Mouse (Mus musculus): ENCODE measurements at regions not wholly inside any gene's neighbourhood (a gene's known extent, or its start where the extent isn't known, plus 50 kb on each side); places are given as distances from the start of the nearest gene placed in this dataset.
A peak's percentile ranks its signal among the peaks of the same experiment; 100 is the strongest.

DNA sequence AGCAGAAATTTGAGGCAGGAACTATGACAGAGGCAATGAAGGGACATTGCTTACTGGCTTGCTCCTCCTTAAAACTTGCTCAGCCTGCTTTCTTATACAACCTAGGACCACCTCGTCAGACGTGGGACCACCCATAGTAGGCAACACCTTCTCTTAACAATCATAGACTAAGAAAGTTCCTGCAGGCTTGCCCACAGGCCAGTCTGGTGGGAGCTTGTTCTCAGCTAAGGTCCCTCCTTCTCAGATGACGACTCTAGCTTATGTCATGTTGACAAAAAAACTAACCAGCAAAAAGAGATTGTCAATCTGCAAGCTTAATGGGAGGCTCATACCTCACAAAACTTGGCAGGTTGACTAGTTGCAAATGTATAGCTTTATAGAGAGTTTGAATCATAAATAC, 56.5 kb upstream of the Lsm6 start:
- DNase-seq (ENCODE audit: low read depth, low spot score) = no peak

DNA sequence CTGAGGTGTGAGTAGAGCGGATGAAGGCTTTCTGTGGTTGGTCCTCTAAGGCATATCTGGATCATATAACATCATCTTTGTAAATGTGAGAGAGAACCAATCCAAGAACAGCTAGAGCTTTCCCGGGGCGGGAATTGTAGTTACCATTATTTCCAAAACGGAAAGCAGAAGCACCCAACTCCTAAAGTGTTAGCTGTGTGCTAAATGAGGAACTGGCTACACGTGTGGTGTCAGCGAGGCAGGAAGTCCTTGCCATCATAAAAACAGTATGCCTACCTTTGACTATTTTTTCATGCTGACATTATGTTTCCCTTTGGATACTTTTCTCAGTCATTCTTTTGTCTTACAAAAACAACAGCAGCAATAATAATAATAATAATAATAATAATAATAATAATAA, 68.8 kb upstream of the Lsm6 start:
- no peak for DNase-seq (ENCODE audit: low read depth, low spot score)

DNA sequence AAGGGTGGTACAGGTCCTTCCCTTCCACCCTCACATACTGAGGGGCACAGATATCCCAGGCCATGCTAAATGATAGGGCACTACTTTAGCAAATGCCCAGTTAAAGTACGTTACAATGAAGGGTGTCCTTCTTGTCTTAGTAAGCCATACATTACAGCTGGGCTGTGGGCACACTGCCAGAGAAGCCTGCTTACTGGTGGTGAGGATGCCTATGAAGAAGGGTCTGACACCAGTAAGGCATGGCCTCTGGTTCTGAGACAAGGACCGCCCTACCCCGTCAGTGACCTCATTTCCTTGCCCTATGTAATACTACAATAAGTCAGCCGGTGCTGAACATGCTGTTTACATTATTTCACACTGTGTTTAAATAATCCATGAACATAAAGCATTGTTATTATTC, 69.6 kb upstream of the Lsm6 start:
- DNase-seq (ENCODE audit: low read depth, low spot score) = no peak

DNA sequence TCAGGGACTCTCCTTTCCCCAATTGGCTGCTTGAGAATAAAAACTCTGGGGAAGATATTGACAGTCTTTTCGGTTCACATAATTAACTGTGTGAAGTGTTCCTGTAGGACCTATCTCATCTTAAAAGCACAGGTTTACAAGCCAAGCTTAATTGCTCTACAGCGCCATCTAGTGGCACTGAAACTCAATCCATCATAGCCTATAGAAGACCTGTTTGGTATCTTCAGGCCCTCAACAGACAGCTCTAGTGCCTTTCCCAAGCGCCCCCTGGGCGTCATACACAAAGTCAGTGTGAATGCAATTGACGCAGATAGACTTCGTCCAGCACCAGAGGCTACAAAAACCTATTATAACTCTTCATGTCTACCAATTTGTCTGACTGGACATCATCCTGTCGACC, 78.9 kb upstream of the Lsm6 start:
- peak; percentile 97 for DNase-seq (ENCODE audit: low read depth, low spot score)

DNA sequence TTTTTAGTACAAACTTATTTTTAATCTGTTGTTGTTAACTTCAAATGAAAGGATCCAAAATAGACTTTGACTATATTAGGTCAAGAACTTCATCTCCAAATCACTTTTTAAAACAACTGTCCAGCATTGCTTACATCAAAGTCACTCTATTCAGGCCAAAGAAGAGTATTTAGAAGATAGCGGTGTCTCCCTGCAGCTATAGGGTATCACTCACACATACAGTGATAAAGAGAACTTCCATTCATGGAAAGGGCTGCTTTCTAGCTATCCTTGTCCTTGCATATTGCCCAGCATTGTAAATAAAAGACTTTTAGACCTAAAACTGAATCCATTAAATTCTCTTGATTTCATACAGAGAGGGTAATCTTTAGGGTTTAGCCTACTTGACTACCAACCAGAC, 82.1 kb upstream of the Lsm6 start:
- DNase-seq (ENCODE audit: low read depth, low spot score) = no peak

DNA sequence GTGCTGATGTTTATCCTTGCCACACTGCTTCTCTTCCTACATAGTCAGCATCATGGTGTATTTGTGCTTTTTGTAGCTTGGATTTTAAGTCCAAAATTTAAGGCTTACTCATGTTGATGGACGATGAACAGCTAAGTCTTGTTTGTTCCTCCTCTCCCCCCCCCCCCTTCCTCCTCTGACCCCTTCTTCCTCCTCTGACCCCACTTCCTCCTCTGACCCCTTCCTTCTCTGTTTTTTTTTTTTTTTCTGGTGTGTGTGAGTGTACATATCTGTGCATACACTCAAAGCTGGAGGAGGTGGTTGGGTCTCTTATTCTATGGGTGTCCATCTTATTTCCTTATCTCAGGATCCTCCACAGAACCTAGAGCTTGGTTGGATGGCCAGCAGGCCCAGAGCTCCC, 87.0 kb upstream of the Lsm6 start:
- no peak for DNase-seq (ENCODE audit: low read depth, low spot score)

DNA sequence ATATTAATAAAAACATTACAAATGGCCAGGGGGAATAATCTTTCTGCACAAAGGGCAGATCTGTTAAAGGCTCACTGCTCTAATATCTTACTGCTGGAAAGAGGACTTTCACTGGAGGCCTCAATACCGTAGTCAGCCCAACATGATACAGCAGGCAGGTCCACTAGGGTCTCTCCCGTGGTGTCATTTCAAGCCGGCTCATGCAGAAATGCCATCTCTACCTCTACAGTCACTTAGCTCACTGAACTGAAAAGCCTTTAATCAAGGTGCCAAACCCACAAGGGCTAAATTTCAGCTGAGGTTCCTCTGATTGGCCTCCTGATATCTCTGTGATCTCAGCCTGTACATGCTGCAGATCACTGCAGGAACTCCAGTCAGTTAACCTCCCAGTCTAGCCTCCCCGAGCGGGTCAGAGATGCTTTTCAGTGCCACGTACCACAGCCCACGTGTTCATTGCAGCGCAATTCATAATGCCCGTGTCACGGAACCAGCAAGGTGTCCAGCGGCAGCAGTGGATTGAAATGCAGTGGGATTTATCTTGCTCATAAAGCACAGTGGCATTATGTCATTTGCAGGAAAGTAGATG, 90.4 kb upstream of the Lsm6 start:
- no peak for DNase-seq (ENCODE audit: low read depth, low spot score)

DNA sequence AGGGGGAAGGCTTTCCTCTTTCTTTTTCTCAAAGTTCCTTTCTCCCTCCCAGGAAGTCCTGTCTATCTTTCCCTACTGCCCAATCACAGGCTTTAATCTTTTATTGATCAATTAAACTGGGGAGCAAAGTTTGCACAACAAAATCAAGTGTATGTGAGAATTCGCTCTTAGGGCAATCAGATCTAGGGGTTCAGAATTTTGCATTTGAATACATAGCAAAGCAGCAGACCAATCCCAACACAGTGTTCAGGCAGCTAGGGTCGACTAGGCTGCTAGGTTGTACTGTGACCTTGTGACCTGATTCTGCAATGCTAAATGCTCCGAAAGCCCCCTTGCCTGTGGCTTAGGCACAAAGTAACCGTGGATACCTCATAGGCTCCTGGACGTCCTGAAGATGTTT, 91.5 kb upstream of the Lsm6 start:
- DNase-seq (ENCODE audit: low read depth, low spot score) = peak; percentile 73

DNA sequence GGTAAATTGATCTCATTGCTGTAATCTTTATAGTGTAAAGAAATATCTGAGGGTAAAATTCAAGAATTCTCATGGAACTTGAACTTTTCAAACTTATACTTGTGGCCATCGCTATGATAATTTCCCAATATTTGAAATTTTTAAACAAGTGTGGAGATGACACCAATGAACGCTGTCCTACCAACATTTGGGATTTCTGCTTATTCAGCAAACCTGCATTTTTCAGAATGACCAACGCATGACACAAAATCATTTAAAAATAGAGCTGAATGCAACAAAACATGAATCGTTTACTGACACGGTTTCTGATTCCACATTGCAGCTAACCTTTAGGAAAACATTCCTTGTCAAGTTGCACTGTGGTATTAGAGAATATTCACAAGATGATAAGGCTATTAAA, 92.9 kb upstream of the Lsm6 start:
- DNase-seq (ENCODE audit: low read depth, low spot score) = no peak

DNA sequence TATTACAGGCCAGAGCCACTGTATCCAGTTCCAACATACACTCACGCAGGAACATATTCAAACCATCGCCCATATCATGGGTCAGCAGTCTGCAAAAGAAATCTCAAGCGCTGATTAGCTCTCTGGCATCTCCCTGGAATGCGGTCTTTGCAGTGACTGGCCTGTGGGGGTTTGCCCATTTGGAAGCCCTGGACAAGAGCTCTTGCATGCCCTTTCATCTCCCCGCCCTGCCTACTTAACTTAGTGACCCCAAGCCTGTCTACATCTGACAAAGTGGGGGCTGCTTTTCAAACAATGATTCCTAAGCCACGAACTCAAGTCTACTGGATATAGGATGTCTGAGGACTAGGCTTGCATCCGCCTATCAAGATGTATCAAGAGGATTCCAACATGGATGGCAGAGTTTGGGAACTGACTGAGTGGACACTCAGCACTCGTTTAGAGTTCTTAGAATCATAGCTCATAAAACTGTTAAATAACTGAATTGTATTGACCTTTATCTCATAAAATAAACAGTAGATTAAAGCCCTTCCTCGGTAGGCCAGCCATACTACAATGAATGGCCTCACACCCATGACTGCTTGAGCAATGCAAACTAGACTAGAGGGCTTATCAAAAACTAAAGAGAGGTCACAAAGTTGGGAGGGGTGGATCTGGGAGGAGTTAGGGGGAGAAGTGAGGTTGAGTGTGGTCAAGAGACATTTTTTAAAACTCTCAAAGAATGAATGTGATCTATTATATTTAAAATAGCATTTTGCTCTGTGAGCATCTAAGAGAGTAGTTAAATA, 97.4 kb upstream of the Zfp827 start:
- no peak for DNase-seq (ENCODE audit: low read depth, low spot score)

DNA sequence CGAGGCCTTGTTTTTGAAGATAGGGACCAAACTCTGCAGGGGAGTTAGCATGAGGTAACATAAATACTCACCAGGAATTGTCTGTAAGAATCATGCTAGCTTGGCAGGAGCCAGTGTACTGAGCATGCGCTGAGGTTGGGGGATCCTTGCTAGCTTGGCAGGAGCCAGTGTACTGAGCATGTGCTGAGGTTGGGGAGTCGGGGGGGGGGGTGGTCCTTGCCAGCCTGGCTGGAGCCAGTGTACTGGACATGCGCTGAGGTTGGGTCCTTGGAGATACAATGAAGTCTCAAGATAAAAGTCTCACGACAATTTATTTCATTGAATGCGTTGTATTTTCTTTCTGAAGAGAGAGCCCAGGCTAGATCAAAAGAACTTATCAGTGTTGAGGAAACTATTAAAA, 96.2 kb upstream of the Zfp827 start:
- DNase-seq (ENCODE audit: low read depth, low spot score) = no peak

DNA sequence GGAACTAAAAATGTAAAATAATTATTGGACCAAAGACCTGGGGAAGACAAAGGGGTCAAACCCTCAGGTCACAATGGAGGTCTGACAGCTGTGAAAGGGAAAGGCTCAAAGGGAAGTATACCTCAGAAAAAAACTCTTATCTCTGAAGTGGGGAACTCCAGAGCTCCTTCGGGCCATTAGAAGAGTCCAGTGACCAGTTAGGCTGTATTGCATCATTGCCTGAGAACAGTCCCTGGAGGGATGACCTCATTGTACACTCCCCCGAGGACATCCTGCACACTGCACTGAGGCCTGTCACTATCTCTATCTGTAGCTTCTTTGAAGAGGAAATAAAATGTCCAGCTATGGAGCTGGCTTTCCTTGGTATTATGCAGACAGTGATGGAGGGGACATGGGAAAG, 88.2 kb upstream of the Zfp827 start:
- no peak for DNase-seq (ENCODE audit: low read depth, low spot score)

DNA sequence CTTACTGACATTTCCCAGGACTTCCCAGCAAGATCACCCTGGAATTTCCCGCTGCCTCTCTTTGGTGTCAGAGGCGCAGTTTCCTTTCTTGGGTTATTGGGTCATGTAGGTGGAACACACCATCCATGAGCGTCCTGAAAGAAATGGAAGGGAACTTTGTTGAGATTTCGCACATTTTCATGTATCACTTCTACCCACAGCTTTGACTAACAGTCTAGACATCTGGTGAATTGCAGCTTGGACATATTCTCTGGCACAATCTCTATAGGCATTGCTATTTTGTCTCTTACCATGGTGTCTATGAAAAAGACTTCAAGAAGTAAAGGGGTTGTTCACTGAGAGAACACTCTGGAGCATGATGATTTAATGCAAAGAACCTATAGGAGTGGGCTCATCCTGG, 86.7 kb upstream of the Zfp827 start:
- DNase-seq (ENCODE audit: low read depth, low spot score) = no peak

DNA sequence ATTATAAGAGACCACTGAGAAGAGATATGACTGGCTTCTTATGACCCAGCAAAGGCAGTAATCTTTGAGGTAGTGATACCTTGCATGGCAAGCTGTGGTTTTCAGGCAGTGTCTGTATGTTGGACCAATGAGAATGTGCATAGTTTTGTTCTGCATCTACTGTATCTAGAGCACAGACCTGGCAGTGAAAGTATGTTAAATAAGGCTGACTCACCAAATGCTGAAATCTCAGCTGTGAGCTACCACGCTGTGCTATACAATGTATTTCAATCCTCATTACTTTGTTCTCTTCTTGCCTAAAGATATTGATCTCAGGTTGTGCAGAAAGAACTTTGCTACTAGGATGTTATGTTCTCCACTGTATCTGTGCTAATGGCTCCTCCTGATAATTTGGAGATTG, 83.9 kb upstream of the Zfp827 start:
- no peak for DNase-seq (ENCODE audit: low read depth, low spot score)

DNA sequence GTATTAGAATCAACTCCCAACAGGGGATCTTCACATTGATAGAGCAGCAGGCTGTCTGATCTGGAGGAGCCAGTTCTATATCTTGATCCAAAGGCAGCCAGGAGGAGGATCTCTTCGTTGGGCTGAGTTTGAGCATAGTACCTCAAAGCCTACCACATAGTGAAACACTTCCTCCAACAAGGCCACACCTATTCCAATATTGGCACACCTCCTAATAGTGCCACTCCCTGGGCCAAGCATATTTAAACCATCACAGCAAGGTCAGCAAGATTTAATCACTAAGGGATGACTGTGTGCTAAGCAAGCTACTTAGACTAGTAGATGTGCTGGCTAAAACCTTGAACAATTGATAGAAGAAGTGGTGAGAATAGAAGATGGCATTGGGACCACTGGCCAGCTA, 82.6 kb upstream of the Zfp827 start:
- DNase-seq (ENCODE audit: low read depth, low spot score) = no peak

DNA sequence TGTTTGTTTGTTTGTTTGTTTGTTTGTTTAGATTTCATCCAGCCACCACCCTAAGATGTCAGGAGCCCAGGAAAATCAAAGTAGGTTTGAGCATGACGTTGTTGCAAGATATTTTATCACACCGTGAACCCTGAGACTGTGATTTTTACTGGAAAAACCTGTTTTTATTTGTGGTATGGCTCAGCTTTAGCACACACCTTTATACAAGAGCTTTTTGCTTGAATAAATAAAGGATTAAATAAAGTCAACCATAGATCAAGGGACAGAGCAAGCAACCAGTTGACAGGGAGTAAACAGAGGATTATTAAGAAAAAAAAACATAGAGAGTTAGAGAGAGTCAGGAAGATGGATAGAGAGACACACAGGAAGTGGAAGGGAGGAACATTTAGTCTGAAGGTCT, 82.2 kb upstream of the Zfp827 start:
- DNase-seq (ENCODE audit: low read depth, low spot score) = no peak

DNA sequence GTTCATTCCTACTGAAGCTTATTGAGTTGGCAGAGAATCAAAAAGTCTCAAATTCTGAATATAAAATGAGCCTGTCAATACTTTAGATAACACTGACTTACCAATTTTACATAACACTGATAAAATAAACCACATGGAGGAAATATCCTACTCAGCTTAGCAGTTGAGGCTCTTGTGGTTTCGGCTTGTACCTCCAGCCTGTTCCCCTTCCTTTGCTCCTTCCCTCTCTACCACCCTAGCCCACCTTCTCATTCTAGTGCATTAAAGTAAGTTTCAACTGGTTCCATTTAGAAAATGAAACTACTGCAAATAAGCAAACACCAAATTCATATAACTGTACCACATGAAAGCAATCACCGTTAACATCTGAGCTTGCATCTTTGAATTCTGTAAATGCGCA, 53.2 kb upstream of the Zfp827 start:
- DNase-seq (ENCODE audit: low read depth, low spot score) = no peak
